Mouse (Mus musculus): ENCODE results near the gene Zfp768. TPM values are rescaled to one million over a fixed set of nuclear protein-coding genes. Genes with fewer than 3 reads are reported as not detected.
A peak's percentile ranks its signal among the peaks of the same experiment; 100 is the strongest.
"Not testable (repeated sequence)": the region's sequence is repeated elsewhere in the genome, so short reads cannot be mapped to it uniquely, and the experiment has no call there.

The Zfp768 gene
- polyA plus RNA-seq, 1 experiment: 21.2 TPM

GRCm38 (mm10) chr7:127386641-127387392, 41.4 kb upstream of the Zfp768 start, which contains the start of gene 9130019O22Rik:
9130019O22Rik (minus strand) TSS chr7:127387166.
- Histone ChIP-seq H3K4me1 (ENCODE audit: control insufficient read depth, insufficient read depth, low read length) (peaks cover 2% of the 10 kb centered on the region; the same call in 1 of the 2 replicates), H3K27me3 (ENCODE audit: control insufficient read depth, insufficient read depth, low read length) (no peaks in the 10 kb centered on the region), H3K4me3 (replicated peaks; ENCODE audit: insufficient read depth, low read depth, low read length) (peak within 1 kb of the TSS; percentile 74), H3K27ac (ENCODE audit: insufficient read depth, low read length) (no peak within 1 kb of the TSS)
- DNase-seq: peak; percentile 90 to 93
- TF ChIP-seq POLR2A (IDR thresholded peaks at IDR 0.05; ENCODE audit: borderline replicate concordance, insufficient read depth, low read length) (peak; percentile 75; the same call in 1 of the 2 replicates), CTCF (IDR thresholded peaks at IDR 0.05; ENCODE audit: borderline replicate concordance, insufficient read depth, low read depth, low read length) (no peak)
- WGBS: 3% methylated on average over 38 of the region's 38 CpGs

GRCm38 (mm10) chr7:127385560-127385959, 40.2 kb upstream of the Zfp768 start:
- not testable (repeated sequence) for H3K4me1 ChIP-seq (ENCODE audit: control insufficient read depth, insufficient read depth, low read length); H3K27me3 ChIP-seq (ENCODE audit: control insufficient read depth, insufficient read depth, low read length)
- peak in 1 of 2 experiments; percentile 31 for DNase-seq

DNA sequence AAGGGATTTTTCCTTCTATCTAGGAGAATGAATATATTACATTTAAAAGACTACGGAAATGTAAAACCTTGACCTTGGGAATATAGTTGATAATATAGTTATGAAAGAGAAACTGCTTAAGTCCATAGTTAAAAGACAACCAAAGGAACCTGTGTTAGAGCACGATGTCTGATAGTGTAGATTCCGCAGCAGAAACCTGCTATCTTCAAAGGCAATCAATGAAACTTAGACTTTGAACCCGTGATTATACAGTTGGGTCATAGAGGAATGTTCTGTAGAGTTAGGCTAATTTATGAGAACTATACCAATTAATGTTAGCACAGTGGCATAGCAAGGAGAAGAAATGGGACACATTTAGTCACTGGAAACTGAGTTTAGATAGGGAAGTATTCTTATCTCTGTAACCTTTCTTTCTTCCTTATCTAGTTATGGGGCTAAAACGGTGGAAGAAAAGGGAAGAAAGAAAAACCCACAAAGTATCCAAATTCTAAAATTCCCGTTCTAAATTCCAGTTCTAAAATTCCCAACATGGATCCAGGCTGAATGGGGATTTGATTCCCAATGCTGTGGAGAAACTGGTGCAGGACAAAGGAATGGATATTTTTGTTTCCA, 33.0 kb upstream of the Zfp768 start:
- no peak for DNase-seq
- 76% methylated on average over 6 of the region's 6 CpGs for WGBS
- no peak overlapping the region for H3K27ac ChIP-seq (ENCODE audit: insufficient read depth, low read length)
- H3K4me1 ChIP-seq (ENCODE audit: control insufficient read depth, insufficient read depth, low read length): no peaks in the 10 kb centered on the region
- H3K27me3 ChIP-seq (ENCODE audit: control insufficient read depth, insufficient read depth, low read length): no peaks in the 10 kb centered on the region
- no peak overlapping the region for H3K4me3 ChIP-seq (replicated peaks; ENCODE audit: insufficient read depth, low read depth, low read length)
- TF ChIP-seq CTCF (IDR thresholded peaks at IDR 0.05; ENCODE audit: borderline replicate concordance, insufficient read depth, low read depth, low read length): no peak

More at GRCm38 (mm10) chr7:127385560-127385959, 40.2 kb upstream of the Zfp768 start:
- not testable (repeated sequence) for H3K27ac ChIP-seq (ENCODE audit: insufficient read depth, low read length); H3K4me3 ChIP-seq (replicated peaks; ENCODE audit: insufficient read depth, low read depth, low read length)
- WGBS: 85% methylated on average over 4 of the region's 4 CpGs

- TF ChIP-seq POLR2A (IDR thresholded peaks at IDR 0.05; ENCODE audit: borderline replicate concordance, insufficient read depth, low read length) (peak; percentile 86; the same call in 1 of the 2 replicates), CTCF (IDR thresholded peaks at IDR 0.05; ENCODE audit: borderline replicate concordance, insufficient read depth, low read depth, low read length) (peak; percentile 68; the same call in 1 of the 2 replicates)
These were observed 30.2 kb upstream of the Zfp768 start, which contains the start of gene Zfp747 for GRCm38 (mm10) chr7:127375271-127376245. Zfp747 (minus strand) TSS chr7:127376050.

GRCm38 (mm10) chr7:127371870-127372269, 26.5 kb upstream of the Zfp768 start:
- peak; percentile 17; the same call in 1 of the 2 replicates for TF ChIP-seq CTCF (IDR thresholded peaks at IDR 0.05; ENCODE audit: borderline replicate concordance, insufficient read depth, low read depth, low read length)
- not testable (repeated sequence) for H3K4me3 ChIP-seq (replicated peaks; ENCODE audit: insufficient read depth, low read depth, low read length); H3K27me3 ChIP-seq (ENCODE audit: control insufficient read depth, insufficient read depth, low read length); DNase-seq; H3K4me1 ChIP-seq (ENCODE audit: control insufficient read depth, insufficient read depth, low read length); H3K27ac ChIP-seq (ENCODE audit: insufficient read depth, low read length)
- 83% methylated on average over 3 of the region's 3 CpGs for WGBS

More at GRCm38 (mm10) chr7:127375271-127376245, 30.2 kb upstream of the Zfp768 start, which contains the start of gene Zfp747:
- Histone ChIP-seq H3K4me3 (replicated peaks; ENCODE audit: insufficient read depth, low read depth, low read length) (peak within 1 kb of the TSS; percentile 98), H3K27ac (ENCODE audit: insufficient read depth, low read length) (peak within 1 kb of the TSS; percentile 52)
- 1% methylated on average over 49 of the region's 49 CpGs for WGBS
- H3K4me1 ChIP-seq (ENCODE audit: control insufficient read depth, insufficient read depth, low read length); H3K27me3 ChIP-seq (ENCODE audit: control insufficient read depth, insufficient read depth, low read length): not testable (repeated sequence)
- peak; percentile 94 to 95 for DNase-seq

DNA sequence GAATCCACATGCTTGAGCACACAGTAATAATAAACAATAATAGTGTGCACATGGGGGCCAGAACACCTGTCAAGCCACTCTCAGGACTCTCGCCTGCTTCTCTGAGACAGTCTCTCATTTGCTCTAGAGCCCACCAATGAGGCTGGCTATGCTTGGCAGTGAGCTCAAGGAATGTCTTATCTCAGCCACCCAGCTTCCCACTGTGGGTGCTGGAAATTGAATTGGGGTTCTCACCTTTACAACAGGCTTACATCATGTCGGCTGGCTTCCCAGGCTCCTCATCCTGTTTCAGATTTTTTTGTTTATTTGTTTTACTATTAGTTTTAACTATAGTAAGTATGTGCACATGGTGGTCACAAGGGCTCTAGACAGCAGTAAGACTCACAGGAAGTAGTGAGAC, 25.8 kb upstream of the Zfp768 start:
- Histone ChIP-seq H3K4me1 (ENCODE audit: control insufficient read depth, insufficient read depth, low read length) (no peaks in the 10 kb centered on the region), H3K27me3 (ENCODE audit: control insufficient read depth, insufficient read depth, low read length) (no peaks in the 10 kb centered on the region), H3K4me3 (replicated peaks; ENCODE audit: insufficient read depth, low read depth, low read length) (no peak overlapping the region), H3K27ac (ENCODE audit: insufficient read depth, low read length) (no peak overlapping the region)
- no peak for DNase-seq
- TF ChIP-seq POLR2A (IDR thresholded peaks at IDR 0.05; ENCODE audit: borderline replicate concordance, insufficient read depth, low read length) (no peak), CTCF (IDR thresholded peaks at IDR 0.05; ENCODE audit: borderline replicate concordance, insufficient read depth, low read depth, low read length) (no peak)
- WGBS: 82% methylated on average over 2 of the region's 2 CpGs

DNA sequence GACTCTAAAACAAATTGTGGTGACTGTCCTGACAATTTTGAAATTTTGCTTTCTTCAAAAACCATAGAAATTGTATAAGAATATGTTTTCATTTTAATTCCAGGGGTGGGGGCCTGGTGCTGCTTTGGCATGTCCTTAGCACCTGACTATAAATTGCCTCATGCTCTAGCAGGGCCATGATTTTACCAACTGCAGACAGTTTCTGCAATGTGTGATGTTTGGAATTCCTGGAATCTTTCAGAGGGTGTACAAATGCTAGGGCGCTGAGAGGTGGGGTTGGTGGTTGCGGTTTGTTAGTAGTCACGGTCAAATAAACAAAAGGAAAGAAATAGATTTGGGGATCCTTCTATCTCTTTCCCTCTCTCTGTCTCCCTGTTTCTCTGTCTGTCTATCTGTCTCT, 20.9 kb upstream of the Zfp768 start:
- no peak for DNase-seq
- no peak for TF ChIP-seq CTCF (IDR thresholded peaks at IDR 0.05; ENCODE audit: borderline replicate concordance, insufficient read depth, low read depth, low read length)
- no peak for TF ChIP-seq POLR2A (IDR thresholded peaks at IDR 0.05; ENCODE audit: borderline replicate concordance, insufficient read depth, low read length)
- Histone ChIP-seq H3K4me3 (replicated peaks; ENCODE audit: insufficient read depth, low read depth, low read length) (no peak overlapping the region), H3K27ac (ENCODE audit: insufficient read depth, low read length) (no peak overlapping the region), H3K4me1 (ENCODE audit: control insufficient read depth, insufficient read depth, low read length) (no peaks in the 10 kb centered on the region), H3K27me3 (ENCODE audit: control insufficient read depth, insufficient read depth, low read length) (no peaks in the 10 kb centered on the region)
- WGBS: 85% methylated on average over 3 of the region's 3 CpGs
